Mouse (Mus musculus): ENCODE data around the gene Gm20388.

- no peak for TF ChIP-seq CTCF (IDR thresholded peaks at IDR 0.05; ENCODE audit: low read depth)
- no peak for TF ChIP-seq EP300 (IDR thresholded peaks at IDR 0.05; ENCODE audit: low read depth)
These were observed 424.8 kb downstream of the Gm20388 start for GRCm38 (mm10) chr8:120335262-120336086.
